ENCODE assay signal across 9 mouse cellular contexts in genomic region chr13:17185253-17185652, GRCm38 (mm10).
DNase-seq lines count a peak whose midpoint lies in the region; ATAC-seq and TF ChIP-seq lines count a peak whose summit lies in the region.
"Had no signal": no experiment of that assay in that cellular context is flagged by ENCODE, and none has a peak within 500 bp of the region (broad histone marks: within the 10 kb centered on the region; RNA-seq: fewer than 3 reads in every experiment).

No protein-coding gene starts in this region.

- H3K4me3 ChIP-seq in intestine, embryonic 14.5 days (ENCODE audit: low read depth, low read length), result no peak overlapping the region
- no peak overlapping the region for H3K4me3 ChIP-seq in intestine, embryonic 16.5 days (ENCODE audit: low read length)
- H3K4me3 ChIP-seq in bone marrow, adult 2 months (replicated peaks; ENCODE audit: control insufficient read depth, low read depth, low read length), result peak overlapping the region; percentile 39
- no peak overlapping the region for H3K4me3 ChIP-seq in kidney, postnatal 0 days (replicated peaks; ENCODE audit: low read depth, low read length)

- no peaks in the 10 kb centered on the region for H3K27me3 ChIP-seq in intestine, embryonic 14.5 days (replicated peaks; ENCODE audit: control insufficient read depth, insufficient read depth, low read length)
- H3K27me3 ChIP-seq in intestine, embryonic 16.5 days (replicated peaks; ENCODE audit: control insufficient read depth, insufficient read depth, low read length), result no peaks in the 10 kb centered on the region
- no peaks in the 10 kb centered on the region for H3K27me3 ChIP-seq in kidney, postnatal 0 days (ENCODE audit: insufficient read depth, low read length)

- no peak for TF ChIP-seq CTCF in bone marrow, adult 2 months (IDR thresholded peaks at IDR 0.05; ENCODE audit: control insufficient read depth, insufficient read depth, low read length)
- TF ChIP-seq CTCF in kidney, postnatal 0 days (IDR thresholded peaks at IDR 0.05; ENCODE audit: low read depth), result no peak

- no peak for ATAC-seq in intestine, embryonic 14.5 days (replicated peaks; ENCODE audit: low FRiP score, low TSS enrichment, low read depth)
- no peak for ATAC-seq in intestine, embryonic 16.5 days
- peak; percentile 97 for ATAC-seq in kidney, postnatal 0 days (replicated peaks; ENCODE audit: low FRiP score, low read depth)
- ATAC-seq: midbrain, embryonic 16.5 days had no signal

- intact Hi-C loops in heart, postnatal 36 days (cut with DNase I), result no loop called here

- WGBS in intestine, embryonic 14.5 days, result 20% methylated on average over 8 of the region's 8 CpGs
- 30% methylated on average over 8 of the region's 8 CpGs for WGBS in intestine, embryonic 16.5 days
- WGBS in bone marrow, adult 2 months, result 1% methylated on average over 8 of the region's 8 CpGs
- WGBS in kidney, postnatal 0 days, result 5% methylated on average over 8 of the region's 8 CpGs

- H3K36me3 ChIP-seq in intestine, embryonic 14.5 days (ENCODE audit: control insufficient read depth, insufficient read depth, low read length), result no peaks in the 10 kb centered on the region
- H3K36me3 ChIP-seq in intestine, embryonic 16.5 days (ENCODE audit: control insufficient read depth, insufficient read depth, low read length), result no peaks in the 10 kb centered on the region
- no peaks in the 10 kb centered on the region for H3K36me3 ChIP-seq in kidney, postnatal 0 days (ENCODE audit: insufficient read depth, low read length)

- 0 out of 2 replicates have a peak overlapping the region, but pooled peaks have one; percentile 11 for H3K4me2 ChIP-seq in intestine, embryonic 14.5 days (ENCODE audit: low read length)
- no peak overlapping the region for H3K4me2 ChIP-seq in intestine, embryonic 16.5 days (ENCODE audit: low read depth, low read length)
- peak overlapping the region; percentile 27 for H3K4me2 ChIP-seq in kidney, postnatal 0 days (ENCODE audit: low read length)

- H3K27ac ChIP-seq in intestine, embryonic 14.5 days (ENCODE audit: low read depth), result no peak overlapping the region
- H3K27ac ChIP-seq in intestine, embryonic 16.5 days (ENCODE audit: low read length), result no peak overlapping the region
- no peak overlapping the region; the same call in 1 of the 2 replicates for H3K27ac ChIP-seq in bone marrow, adult 2 months (ENCODE audit: control insufficient read depth, insufficient read depth, low read depth, low read length, poor library complexity)
- H3K27ac ChIP-seq in kidney, postnatal 0 days, result no peak overlapping the region

- H3K9ac ChIP-seq in intestine, embryonic 14.5 days (ENCODE audit: low read length), result no peak overlapping the region
- no peak overlapping the region for H3K9ac ChIP-seq in intestine, embryonic 16.5 days (ENCODE audit: low read depth, low read length)
- H3K9ac ChIP-seq in kidney, postnatal 0 days (ENCODE audit: low read depth, low read length), result no peak overlapping the region

- peak; percentile 54 for DNase-seq in intestine, embryonic 14.5 days (ENCODE audit: low spot score)
- peak; percentile 56 for DNase-seq in kidney, postnatal 0 days (ENCODE audit: low spot score)
- peak; percentile 18 for DNase-seq in naive thymus-derived CD4-positive, alpha-beta T cell, adult 2 months (ENCODE audit: low read depth)
- no peak for DNase-seq in ovary, postnatal 10 days (ENCODE audit: low spot score)
- DNase-seq in adipocyte (ENCODE audit: low spot score), result no peak
- no peak for DNase-seq in heart, postnatal 36 days

- no peaks in the 10 kb centered on the region for H3K9me3 ChIP-seq in intestine, embryonic 14.5 days (ENCODE audit: control insufficient read depth, low read length)
- no peaks in the 10 kb centered on the region for H3K9me3 ChIP-seq in intestine, embryonic 16.5 days (ENCODE audit: control insufficient read depth, low read length)
- H3K9me3 ChIP-seq in kidney, postnatal 0 days (replicated peaks; ENCODE audit: low read length), result no peaks in the 10 kb centered on the region

- no peak for TF ChIP-seq POLR2A in bone marrow, adult 2 months (IDR thresholded peaks at IDR 0.05; ENCODE audit: borderline replicate concordance, control insufficient read depth, low read depth, low read length)

- H3K4me1 ChIP-seq in intestine, embryonic 14.5 days (replicated peaks; ENCODE audit: control insufficient read depth, insufficient read depth, low read length), result peaks cover 6% of the 10 kb centered on the region
- H3K4me1 ChIP-seq in intestine, embryonic 16.5 days (ENCODE audit: control insufficient read depth, insufficient read depth, low read length), result peaks cover 7% of the 10 kb centered on the region; the same call in 1 of the 2 replicates
- H3K4me1 ChIP-seq in bone marrow, adult 2 months (ENCODE audit: control insufficient read depth, insufficient read depth, low read length), result peaks cover 1% of the 10 kb centered on the region
- H3K4me1 ChIP-seq in kidney, postnatal 0 days (replicated peaks; ENCODE audit: insufficient read depth, low read length), result no peaks in the 10 kb centered on the region; the same call in 1 of the 2 replicates

Comparison
In these comparisons a context has a peak if more than half of its experiments do, and no peak if none do; other contexts are left out.
1. DNase-seq: peak in intestine, embryonic 14.5 days (single experiment), kidney, postnatal 0 days (single experiment) and naive thymus-derived CD4-positive, alpha-beta T cell, adult 2 months (single experiment); none in ovary, postnatal 10 days (single experiment), adipocyte (single experiment) and heart, postnatal 36 days (0 of 2).